Mouse (Mus musculus): ENCODE measurements around the gene Sgsm1. TPM values are rescaled to one million over a fixed set of nuclear protein-coding genes. Genes with fewer than 3 reads are reported as not detected.

Gene Sgsm1
- polyA plus RNA-seq (2015; fragmentation: Nextera tagmentation; extraction: Ambion mirVana), result 19.4 and 23.0 TPM in 2 replicates

DNA sequence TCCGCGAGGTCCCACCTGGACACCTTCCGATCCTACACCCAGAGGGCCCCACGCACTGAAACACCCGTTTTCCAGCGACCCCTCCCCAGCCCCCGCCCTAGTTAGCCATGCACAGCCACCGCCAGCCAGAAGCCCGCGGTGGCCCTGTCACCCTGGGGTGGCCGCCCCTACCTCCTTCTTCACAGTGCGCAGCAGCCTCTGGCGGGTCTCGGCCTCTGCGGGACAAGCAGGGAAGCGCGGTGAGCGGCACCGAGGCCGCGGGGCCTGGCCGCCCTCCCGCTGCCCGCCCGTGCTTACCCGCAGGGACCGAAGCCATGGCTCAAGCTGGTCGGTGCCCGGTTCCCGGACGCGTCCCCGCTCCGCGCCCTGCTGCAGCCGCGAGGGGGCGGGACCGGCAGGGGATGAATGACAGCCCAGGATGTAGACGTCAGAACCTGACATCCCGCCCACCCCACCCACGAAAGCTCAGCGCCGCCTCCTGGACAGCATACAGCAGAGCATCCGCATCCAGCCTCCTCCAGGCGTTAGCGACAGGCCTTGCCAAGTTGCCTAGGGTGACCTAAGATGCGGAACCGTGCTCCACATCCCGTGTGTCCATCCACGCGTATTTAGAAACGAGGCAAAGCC lies at the start of gene Sgsm1:
Gene Sgsm1, minus strand, starts transcription at position 410 of the 627 bp plus-strand sequence.
- Histone ChIP-seq H3K27ac (ENCODE audit: low read depth, low read length) (peak within 1 kb of the TSS; percentile 51; the same call in 1 of the 2 replicates), H3K4me2 (ENCODE audit: low read length) (peak within 1 kb of the TSS; percentile 70), H3K4me3 (ENCODE audit: low read length) (peak within 1 kb of the TSS; percentile 64), H3K9me3 (ENCODE audit: control insufficient read depth, low read length) (no peaks in the 10 kb centered on the region), H3K36me3 (ENCODE audit: control insufficient read depth, insufficient read depth, low read length) (no peaks in the 10 kb centered on the region), H3K4me1 (ENCODE audit: control insufficient read depth, insufficient read depth, low read depth, low read length) (peaks cover 45% of the 10 kb centered on the region), H3K27me3 (replicated peaks; ENCODE audit: control insufficient read depth, insufficient read depth, low read length) (no peaks in the 10 kb centered on the region), H3K9ac (ENCODE audit: low read depth, low read length) (peak within 1 kb of the TSS; percentile 77)
- ATAC-seq, result peak; percentile 80
- under 1% methylated on average over 47 of the region's 53 CpGs for WGBS

GRCm38 (mm10) chr5:113358833-113359232 lies 48.2 kb upstream of the Sgsm1 start:
- Histone ChIP-seq H3K9ac (ENCODE audit: low read depth, low read length) (no peak overlapping the region), H3K4me3 (ENCODE audit: low read length) (no peak overlapping the region), H3K36me3 (ENCODE audit: control insufficient read depth, insufficient read depth, low read length) (no peaks in the 10 kb centered on the region), H3K9me3 (ENCODE audit: control insufficient read depth, low read length) (no peaks in the 10 kb centered on the region), H3K27ac (ENCODE audit: low read depth, low read length) (no peak overlapping the region), H3K4me1 (ENCODE audit: control insufficient read depth, insufficient read depth, low read depth, low read length) (no peaks in the 10 kb centered on the region; the same call in 1 of the 2 replicates), H3K27me3 (replicated peaks; ENCODE audit: control insufficient read depth, insufficient read depth, low read length) (peaks cover 5% of the 10 kb centered on the region), H3K4me2 (ENCODE audit: low read length) (no peak overlapping the region)
- WGBS, result 7% methylated on average over 11 of the region's 11 CpGs
- no peak for ATAC-seq

GRCm38 (mm10) chr5:113357656-113358055 lies 47.1 kb upstream of the Sgsm1 start:
- ATAC-seq, result no peak
- 49% methylated on average over 3 of the region's 3 CpGs for WGBS
- H3K4me3 ChIP-seq (ENCODE audit: low read length), result no peak overlapping the region
- H3K9me3 ChIP-seq (ENCODE audit: control insufficient read depth, low read length), result no peaks in the 10 kb centered on the region
- H3K36me3 ChIP-seq (ENCODE audit: control insufficient read depth, insufficient read depth, low read length), result no peaks in the 10 kb centered on the region
- H3K4me2 ChIP-seq (ENCODE audit: low read length), result no peak overlapping the region
- H3K27me3 ChIP-seq (replicated peaks; ENCODE audit: control insufficient read depth, insufficient read depth, low read length), result peaks cover 7% of the 10 kb centered on the region
- no peak overlapping the region for H3K27ac ChIP-seq (ENCODE audit: low read depth, low read length)
- H3K9ac ChIP-seq (ENCODE audit: low read depth, low read length), result no peak overlapping the region
- H3K4me1 ChIP-seq (ENCODE audit: control insufficient read depth, insufficient read depth, low read depth, low read length), result no peaks in the 10 kb centered on the region; the same call in 1 of the 2 replicates

DNA sequence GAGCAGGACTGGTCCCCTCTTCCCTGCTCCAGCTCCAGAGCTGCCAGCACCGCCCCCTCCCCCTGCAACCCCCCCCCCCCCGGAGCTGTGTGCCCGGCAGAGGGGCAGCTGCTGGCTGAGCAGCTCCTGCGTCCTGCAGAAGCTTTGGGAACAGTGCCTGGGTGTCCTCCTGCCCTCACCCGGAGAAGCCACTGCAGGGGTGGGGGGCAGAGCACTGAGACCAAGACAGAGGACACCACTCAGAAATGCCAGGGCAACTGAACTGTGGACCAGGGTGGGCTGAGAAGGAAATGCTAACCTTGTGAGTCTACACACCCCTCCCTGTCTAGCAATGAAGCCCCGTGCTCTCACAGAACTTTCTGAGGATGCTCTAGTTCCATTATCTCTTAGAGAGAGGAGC lies 46.6 kb upstream of the Sgsm1 start, which contains the start of gene Aym1:
Gene Aym1, plus strand, starts transcription at position 109 of the 400 bp plus-strand sequence.
- WGBS, result 34% methylated on average over 3 of the region's 6 CpGs
- H3K4me1 ChIP-seq (ENCODE audit: control insufficient read depth, insufficient read depth, low read depth, low read length), result peaks cover under 1% of the 10 kb centered on the region; the same call in 1 of the 2 replicates
- H3K4me2 ChIP-seq (ENCODE audit: low read length), result no peak within 1 kb of the TSS
- no peak for ATAC-seq
- no peak within 1 kb of the TSS for H3K27ac ChIP-seq (ENCODE audit: low read depth, low read length)
- H3K36me3 ChIP-seq (ENCODE audit: control insufficient read depth, insufficient read depth, low read length), result no peaks in the 10 kb centered on the region
- H3K9me3 ChIP-seq (ENCODE audit: control insufficient read depth, low read length), result no peaks in the 10 kb centered on the region
- no peak within 1 kb of the TSS for H3K4me3 ChIP-seq (ENCODE audit: low read length)
- peaks cover 7% of the 10 kb centered on the region for H3K27me3 ChIP-seq (replicated peaks; ENCODE audit: control insufficient read depth, insufficient read depth, low read length)
- H3K9ac ChIP-seq (ENCODE audit: low read depth, low read length), result no peak within 1 kb of the TSS

DNA sequence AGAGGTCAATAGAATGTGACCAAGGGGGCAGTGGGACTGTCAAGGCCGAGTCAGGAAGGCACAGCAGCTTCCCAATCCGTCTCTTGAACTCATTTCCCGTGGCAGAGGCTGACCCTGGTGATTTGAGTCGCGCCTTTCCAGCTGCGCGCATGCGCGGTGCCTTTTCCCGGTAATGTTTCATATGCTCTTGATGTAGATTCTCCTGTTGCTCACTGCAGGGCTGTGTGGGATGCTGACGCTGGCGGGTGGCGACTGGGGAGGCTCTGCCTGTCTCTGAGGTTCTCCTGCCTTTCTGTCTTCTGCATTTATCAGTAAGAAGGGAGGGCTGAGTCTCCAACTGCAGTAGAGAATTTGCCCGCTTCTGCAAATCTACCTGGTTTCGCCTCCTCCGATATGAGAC lies 43.7 kb upstream of the Sgsm1 start:
- H3K27me3 ChIP-seq (replicated peaks; ENCODE audit: control insufficient read depth, insufficient read depth, low read length), result peaks cover 4% of the 10 kb centered on the region
- peak overlapping the region; percentile 25 for H3K4me2 ChIP-seq (ENCODE audit: low read length)
- no peaks in the 10 kb centered on the region for H3K9me3 ChIP-seq (ENCODE audit: control insufficient read depth, low read length)
- no peak overlapping the region for H3K27ac ChIP-seq (ENCODE audit: low read depth, low read length)
- ATAC-seq, result no peak
- no peaks in the 10 kb centered on the region for H3K36me3 ChIP-seq (ENCODE audit: control insufficient read depth, insufficient read depth, low read length)
- WGBS, result 46% methylated on average over 16 of the region's 16 CpGs
- peaks cover 8% of the 10 kb centered on the region for H3K4me1 ChIP-seq (ENCODE audit: control insufficient read depth, insufficient read depth, low read depth, low read length)
- no peak overlapping the region for H3K4me3 ChIP-seq (ENCODE audit: low read length)
- no peak overlapping the region for H3K9ac ChIP-seq (ENCODE audit: low read depth, low read length)

DNA sequence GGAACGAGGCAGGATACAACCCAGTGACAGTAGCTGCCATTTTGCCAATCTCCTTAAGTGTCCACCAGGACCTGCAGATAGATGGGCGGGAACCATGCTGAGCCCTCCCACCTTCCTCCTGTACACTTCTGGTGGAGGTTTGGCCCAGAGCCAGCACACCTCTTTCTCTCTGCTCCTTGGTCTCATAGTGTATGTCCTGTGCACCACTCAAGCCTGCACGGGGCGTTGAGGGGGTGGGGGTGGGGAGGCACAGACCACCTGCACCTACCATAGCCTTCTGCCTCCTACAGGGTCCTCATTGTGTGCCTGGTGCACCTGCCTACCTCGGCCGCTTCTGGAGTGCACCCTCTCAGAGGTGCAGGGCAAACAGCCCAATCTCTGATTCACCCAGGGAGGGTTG lies 42.0 kb upstream of the Sgsm1 start:
- H3K27me3 ChIP-seq (replicated peaks; ENCODE audit: control insufficient read depth, insufficient read depth, low read length), result peaks cover 12% of the 10 kb centered on the region
- no peak overlapping the region for H3K4me3 ChIP-seq (ENCODE audit: low read length)
- H3K36me3 ChIP-seq (ENCODE audit: control insufficient read depth, insufficient read depth, low read length), result no peaks in the 10 kb centered on the region
- H3K9me3 ChIP-seq (ENCODE audit: control insufficient read depth, low read length), result no peaks in the 10 kb centered on the region
- H3K27ac ChIP-seq (ENCODE audit: low read depth, low read length), result no peak overlapping the region
- 66% methylated on average over 6 of the region's 6 CpGs for WGBS
- no peak overlapping the region for H3K4me2 ChIP-seq (ENCODE audit: low read length)
- ATAC-seq, result 0 out of 2 replicates have a peak, but pooled peaks have one; percentile 28
- H3K4me1 ChIP-seq (ENCODE audit: control insufficient read depth, insufficient read depth, low read depth, low read length), result peaks cover 11% of the 10 kb centered on the region
- no peak overlapping the region for H3K9ac ChIP-seq (ENCODE audit: low read depth, low read length)

GRCm38 (mm10) chr5:113351768-113352167 lies 41.2 kb upstream of the Sgsm1 start:
- Histone ChIP-seq H3K36me3 (ENCODE audit: control insufficient read depth, insufficient read depth, low read length) (no peaks in the 10 kb centered on the region), H3K9me3 (ENCODE audit: control insufficient read depth, low read length) (no peaks in the 10 kb centered on the region), H3K4me2 (ENCODE audit: low read length) (no peak overlapping the region), H3K4me1 (ENCODE audit: control insufficient read depth, insufficient read depth, low read depth, low read length) (peaks cover 11% of the 10 kb centered on the region), H3K27me3 (replicated peaks; ENCODE audit: control insufficient read depth, insufficient read depth, low read length) (peaks cover 12% of the 10 kb centered on the region), H3K27ac (ENCODE audit: low read depth, low read length) (no peak overlapping the region), H3K9ac (ENCODE audit: low read depth, low read length) (no peak overlapping the region), H3K4me3 (ENCODE audit: low read length) (no peak overlapping the region)
- ATAC-seq, result peak; percentile 54; the same call in 1 of the 2 replicates
- WGBS, result 22% methylated on average over 3 of the region's 3 CpGs

GRCm38 (mm10) chr5:113349810-113350209 lies 39.2 kb upstream of the Sgsm1 start:
- no peaks in the 10 kb centered on the region for H3K9me3 ChIP-seq (ENCODE audit: control insufficient read depth, low read length)
- no peak overlapping the region for H3K9ac ChIP-seq (ENCODE audit: low read depth, low read length)
- H3K36me3 ChIP-seq (ENCODE audit: control insufficient read depth, insufficient read depth, low read length), result no peaks in the 10 kb centered on the region
- H3K4me1 ChIP-seq (ENCODE audit: control insufficient read depth, insufficient read depth, low read depth, low read length), result peaks cover 15% of the 10 kb centered on the region
- H3K4me2 ChIP-seq (ENCODE audit: low read length), result no peak overlapping the region
- H3K27me3 ChIP-seq (replicated peaks; ENCODE audit: control insufficient read depth, insufficient read depth, low read length), result peaks cover 26% of the 10 kb centered on the region
- 4% methylated on average over 7 of the region's 7 CpGs for WGBS
- H3K27ac ChIP-seq (ENCODE audit: low read depth, low read length), result no peak overlapping the region
- ATAC-seq, result no peak
- no peak overlapping the region for H3K4me3 ChIP-seq (ENCODE audit: low read length)

DNA sequence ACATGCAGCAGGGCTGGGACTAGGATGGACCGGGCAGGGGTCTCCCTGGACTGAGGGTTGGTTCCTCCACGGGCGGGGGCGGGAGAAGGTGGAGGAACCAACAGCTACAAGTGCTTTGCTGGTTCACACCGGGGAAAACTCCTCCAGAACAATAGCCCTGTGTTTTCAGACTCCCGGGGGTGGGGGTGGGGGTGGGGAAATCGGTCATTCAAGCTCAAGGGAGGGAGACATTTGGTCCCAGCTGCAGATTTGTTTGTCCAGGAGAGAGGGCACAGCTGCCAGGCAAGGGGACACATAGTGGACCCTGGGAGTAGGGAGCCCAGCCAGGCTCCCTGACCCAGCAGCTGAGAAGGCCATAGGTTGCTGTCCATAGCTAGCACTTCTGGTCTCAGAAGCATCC lies 38.6 kb upstream of the Sgsm1 start:
- peaks cover 32% of the 10 kb centered on the region for H3K27me3 ChIP-seq (replicated peaks; ENCODE audit: control insufficient read depth, insufficient read depth, low read length)
- H3K9me3 ChIP-seq (ENCODE audit: control insufficient read depth, low read length), result no peaks in the 10 kb centered on the region
- H3K4me2 ChIP-seq (ENCODE audit: low read length), result no peak overlapping the region
- no peaks in the 10 kb centered on the region for H3K36me3 ChIP-seq (ENCODE audit: control insufficient read depth, insufficient read depth, low read length)
- H3K4me1 ChIP-seq (ENCODE audit: control insufficient read depth, insufficient read depth, low read depth, low read length), result peaks cover 15% of the 10 kb centered on the region
- H3K4me3 ChIP-seq (ENCODE audit: low read length), result no peak overlapping the region
- H3K27ac ChIP-seq (ENCODE audit: low read depth, low read length), result no peak overlapping the region
- no peak for ATAC-seq
- 3% methylated on average over 7 of the region's 7 CpGs for whole genome bisulfite sequencing
- H3K9ac ChIP-seq (ENCODE audit: low read depth, low read length), result no peak overlapping the region
